Mouse (Mus musculus): ENCODE results near the gene Rpl3.

The Rpl3 gene

DNA sequence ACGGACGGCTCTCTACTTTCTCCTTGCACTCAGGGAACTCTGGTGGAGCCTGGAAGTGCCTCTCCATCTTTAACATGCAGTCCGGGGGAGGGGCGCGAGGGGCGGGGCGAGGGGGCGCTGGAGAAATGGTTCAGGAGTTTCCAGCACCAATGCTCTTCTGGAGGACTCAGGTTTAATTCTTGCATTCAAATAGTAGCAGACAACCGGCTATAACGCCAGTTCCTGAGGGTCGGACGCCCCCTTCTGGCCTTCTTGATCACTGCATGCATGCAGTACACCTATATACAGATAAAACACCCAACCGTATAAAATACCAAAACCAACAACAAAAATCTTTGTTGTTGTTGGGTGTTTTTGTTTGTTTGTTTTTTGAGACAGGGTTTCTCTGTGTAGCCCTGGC, 26.3 kb downstream of the Rpl3 start:
- no peak for DNase-seq (ENCODE audit: low spot score)

DNA sequence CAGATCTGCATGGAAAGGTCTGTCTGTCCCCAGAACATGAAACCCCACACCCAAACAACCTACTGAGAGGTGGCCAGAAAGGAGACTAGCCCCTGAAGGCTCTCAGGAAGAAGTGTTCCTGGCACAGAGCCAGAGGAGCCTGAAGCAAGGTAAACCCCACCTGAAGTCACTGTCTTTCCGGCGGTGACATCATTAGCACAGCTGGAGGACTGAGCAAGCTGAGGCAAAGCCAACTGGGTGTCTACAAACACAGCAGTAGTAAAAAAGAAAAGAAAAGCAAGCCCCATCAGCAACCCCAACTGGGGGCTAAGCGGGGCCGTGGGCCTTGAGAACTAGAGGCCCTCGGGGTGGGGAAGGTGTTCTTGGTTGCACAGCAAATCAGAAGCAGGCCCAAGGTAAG, 26.7 kb downstream of the Rpl3 start:
- DNase-seq (ENCODE audit: low spot score) = no peak

DNA sequence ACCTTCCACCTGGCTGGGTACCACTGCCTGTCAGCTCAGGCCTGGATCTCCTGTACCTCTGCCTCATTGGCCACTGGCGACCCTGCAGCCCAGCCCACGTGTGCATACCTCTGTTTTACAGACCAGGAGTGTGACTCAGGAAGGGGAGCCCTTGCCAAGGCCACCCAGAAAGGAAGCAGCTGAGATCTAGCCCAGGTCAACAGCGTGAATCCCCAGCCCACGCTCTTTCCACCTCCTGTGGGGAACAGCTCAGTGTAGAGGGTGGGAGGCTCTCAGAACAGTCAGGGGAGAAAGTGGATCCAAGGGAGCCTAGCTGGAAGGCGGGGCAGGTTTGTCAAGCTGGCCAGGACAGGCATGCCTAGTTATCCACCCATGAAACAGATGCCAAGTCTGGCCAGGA, 28.8 kb downstream of the Rpl3 start:
- no peak for DNase-seq (ENCODE audit: low spot score)

DNA sequence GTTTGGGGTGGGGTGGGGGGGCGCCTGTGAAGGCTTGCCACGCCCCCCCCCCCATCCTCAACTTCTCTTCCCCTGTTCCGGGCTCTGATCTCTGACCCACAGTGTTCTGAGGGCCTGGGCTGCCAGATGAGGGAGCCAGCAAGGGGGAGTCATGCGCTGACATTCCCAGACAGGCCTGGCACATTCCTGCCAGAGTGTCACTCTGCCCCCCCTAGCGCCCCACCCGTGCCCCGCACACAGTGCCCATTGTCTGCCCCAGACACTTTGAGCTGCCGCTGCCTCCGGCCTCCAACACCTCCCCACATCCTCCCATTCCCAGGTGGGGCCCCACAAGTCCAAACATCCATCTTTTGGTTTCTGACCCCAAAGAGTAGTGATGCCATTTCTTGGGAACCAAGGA, 29.3 kb downstream of the Rpl3 start:
- no peak for DNase-seq (ENCODE audit: low spot score)

DNA sequence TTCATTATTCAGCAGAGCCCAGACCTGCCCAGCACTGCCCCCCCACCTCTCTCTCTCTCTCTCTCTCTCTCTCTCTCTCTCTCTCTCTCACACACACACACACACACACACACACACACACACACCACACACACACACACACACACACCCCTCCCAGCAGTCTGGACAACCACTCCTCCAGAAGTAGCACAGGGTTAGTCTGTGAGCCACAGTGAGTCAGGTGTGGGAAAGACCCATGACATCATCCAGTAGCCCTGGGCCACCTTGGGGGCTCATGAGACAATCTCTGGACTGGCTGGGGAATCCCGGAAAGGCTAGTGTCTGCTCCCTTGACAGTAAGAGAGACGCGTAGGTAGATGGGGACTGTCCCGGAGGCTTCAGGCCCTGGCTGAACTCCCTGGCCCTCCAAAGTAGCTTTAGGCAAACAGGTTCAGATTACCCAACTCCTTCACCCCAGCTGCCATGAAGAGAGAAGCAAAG, 30.6 kb downstream of the Rpl3 start:
- DNase-seq (ENCODE audit: low spot score) = no peak

DNA sequence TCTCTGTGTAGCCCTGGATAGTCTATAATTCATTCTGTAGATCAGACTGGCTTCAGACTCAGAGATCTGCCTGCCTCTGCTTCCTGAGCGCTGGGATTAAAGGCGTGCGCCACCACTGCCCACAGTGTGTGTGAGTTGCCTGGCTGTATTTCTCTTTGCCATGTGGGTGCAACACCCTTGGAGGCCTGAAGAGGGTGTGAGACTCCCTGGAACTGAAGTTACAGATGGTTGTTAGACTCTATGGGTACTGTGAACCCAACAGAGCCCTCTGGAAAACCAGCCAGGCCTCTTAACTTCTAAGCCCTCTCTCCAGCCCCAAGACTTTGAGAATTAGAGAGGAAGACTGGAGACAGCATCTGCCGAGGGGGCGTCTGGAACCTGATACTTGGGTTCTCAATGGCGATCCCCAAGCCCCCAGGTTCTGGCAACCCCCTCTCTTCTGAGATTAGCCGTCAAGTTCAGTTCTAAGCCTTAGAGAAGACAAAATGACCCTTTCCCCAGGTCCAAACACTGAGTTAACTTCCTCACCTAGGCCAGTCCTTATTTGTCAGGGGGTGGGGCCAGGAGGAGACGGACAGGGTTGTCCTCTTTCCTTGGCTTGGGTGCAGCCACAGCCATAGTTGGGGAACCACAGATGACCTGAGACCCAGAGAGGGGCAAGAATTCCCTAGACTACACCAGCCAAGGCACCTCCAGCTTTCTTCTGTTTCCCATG, 31.2 kb downstream of the Rpl3 start:
- no peak for DNase-seq (ENCODE audit: low spot score)

DNA sequence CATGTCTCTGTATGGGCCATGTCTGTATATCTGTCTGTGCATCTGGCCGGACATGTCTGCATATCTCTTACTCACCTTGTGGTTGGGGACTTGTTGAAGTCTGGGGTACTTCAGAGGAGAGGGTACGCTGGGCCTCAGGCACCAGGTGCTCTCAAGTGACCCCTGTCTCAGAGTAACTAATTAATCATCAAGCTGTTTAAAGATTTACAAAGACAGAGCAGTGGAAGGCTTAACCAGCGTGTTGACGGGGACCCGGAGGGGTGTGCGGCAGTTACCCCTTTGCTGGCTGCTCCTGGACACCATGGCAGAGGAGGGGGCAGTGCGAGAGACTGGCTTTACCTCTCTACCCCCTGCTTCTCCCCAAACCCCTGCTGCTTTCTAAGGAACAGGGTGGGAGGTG, 32.1 kb downstream of the Rpl3 start:
- DNase-seq (ENCODE audit: low spot score) = no peak

DNA sequence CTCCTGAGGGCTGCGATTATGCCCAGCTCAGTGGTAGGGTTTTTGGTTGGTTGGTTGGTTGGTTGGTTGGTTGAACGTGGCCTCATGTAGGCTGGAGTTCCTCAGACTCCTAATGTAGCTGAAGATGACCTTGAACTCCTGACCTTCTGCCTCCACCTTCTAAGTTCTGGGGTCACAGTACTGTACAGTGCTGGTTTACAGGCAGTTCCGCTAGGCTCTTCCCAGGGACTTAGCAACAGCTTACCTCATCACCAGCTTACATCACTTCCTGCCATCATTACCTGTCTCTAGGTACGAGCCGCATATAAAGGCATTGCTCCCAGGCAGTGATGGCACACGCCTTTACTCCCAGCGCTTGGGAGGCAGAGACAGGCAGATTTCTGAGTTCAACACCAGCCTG, 33.5 kb downstream of the Rpl3 start:
- no peak for DNase-seq (ENCODE audit: low spot score)

DNA sequence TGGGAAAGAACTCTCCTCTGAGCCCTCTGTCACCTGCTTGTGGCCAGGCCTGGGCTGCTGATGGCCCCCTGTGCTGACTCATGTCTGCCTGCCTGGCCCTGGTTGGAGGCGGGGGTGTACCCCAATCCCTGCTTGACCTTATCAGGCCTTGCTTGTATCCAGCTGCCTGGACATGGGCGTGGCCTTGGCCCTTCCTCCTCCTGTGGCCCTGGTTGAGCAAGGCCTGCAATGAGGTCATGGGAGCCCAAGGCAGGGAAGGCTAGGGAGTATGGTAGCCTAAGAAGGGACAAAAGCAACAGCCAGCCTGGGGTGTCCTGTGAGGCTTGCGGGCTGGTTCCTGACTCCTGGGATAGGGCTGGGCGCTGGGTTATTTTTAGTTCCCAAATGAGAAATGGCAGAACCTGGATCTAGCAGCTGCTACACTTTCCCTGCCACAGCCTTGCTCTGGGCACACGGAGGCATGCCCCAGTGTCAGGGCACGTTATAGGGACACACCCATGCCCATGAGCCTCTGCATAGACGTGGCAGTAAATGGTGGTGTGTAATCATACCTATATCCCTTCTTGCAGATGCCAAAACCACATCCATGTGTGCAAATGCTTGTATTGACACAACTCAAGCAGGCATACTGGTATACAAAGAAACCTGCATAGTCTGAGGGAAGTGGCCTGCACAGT, 37.5 kb downstream of the Rpl3 start:
- DNase-seq (ENCODE audit: low spot score) = no peak

DNA sequence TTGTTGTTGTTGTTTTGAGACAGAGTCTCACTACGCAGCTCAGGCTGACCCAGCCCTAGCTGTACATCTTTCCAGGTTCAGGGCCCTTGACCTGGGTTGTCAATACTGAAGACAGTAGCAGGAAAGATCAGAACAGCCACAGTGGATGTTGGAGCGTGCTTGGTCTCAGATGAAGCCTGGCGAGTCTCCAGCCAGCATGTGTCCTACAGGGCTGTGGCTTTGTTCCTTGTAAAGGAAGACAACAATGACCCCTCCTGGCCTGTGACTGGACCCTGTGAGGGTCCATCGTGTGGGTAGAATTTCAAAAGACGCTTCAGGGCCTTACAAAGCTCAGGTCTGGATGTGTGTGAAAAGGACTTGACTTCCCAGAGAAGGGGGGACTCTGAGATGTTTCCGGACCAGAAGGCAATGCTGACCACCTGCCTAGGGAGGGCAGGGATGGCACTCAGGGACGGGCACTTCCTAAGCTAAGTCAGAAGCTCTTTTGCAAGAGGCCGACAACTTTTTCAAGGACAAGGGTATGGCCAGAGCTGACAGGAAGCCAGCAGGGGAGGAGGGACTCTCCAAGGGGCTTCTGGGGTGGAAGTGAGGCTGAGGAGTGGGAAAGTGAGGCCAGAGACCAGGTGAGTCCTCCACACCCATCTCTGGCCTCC, 38.2 kb downstream of the Rpl3 start:
- DNase-seq (ENCODE audit: low spot score) = no peak

DNA sequence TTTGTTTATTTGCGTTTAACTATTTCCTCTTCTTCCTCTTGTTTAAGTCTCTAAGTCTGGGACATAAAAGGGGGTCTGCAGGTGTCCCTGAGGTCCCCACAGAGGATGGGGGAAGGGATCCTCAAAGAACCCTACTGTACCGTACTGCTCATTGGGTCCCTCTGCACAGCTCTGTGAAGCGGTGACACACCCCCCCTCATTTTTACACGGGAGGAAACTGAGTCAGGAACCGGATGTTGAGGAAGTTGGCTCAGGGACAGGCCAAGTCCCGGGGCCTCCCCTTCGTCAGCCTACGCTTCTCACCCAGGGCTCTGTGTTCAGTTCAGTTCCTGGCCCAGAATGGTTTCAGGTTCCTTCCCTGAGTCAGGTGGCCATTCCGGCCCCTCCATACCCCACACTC, 39.9 kb downstream of the Rpl3 start:
- no peak for DNase-seq (ENCODE audit: low spot score)

DNA sequence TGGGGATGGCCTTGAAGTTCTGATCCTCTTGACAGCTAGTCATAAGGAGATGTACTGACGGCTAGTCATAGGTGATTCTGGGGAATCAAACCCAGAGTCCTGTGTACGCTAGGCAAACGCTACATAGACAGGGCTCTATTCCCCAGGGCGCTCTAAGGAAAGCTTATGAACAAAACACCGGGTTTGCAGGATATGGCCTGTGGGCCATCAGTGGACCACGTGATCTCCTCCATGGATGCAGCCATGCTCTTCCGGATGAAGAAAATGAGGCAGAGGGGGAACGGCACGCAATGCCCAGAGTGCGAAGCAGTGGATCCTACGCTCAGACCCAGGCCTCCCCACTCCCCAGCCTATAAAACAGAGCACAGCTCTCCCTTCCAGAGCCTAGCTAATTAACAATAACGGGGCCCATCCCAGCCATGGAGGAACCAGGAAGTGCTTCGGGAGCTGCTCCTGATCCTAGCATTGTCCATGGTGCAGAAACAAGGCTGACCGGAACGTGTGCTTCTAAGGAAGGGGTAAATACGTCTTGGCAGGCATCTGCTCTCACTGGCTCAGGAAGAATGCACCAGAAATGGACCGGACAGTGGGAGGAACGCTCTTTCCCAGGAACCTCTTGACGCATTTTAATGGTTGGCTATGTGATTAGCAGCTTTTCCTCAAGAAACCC, 40.4 kb downstream of the Rpl3 start:
- DNase-seq (ENCODE audit: low spot score) = no peak

DNA sequence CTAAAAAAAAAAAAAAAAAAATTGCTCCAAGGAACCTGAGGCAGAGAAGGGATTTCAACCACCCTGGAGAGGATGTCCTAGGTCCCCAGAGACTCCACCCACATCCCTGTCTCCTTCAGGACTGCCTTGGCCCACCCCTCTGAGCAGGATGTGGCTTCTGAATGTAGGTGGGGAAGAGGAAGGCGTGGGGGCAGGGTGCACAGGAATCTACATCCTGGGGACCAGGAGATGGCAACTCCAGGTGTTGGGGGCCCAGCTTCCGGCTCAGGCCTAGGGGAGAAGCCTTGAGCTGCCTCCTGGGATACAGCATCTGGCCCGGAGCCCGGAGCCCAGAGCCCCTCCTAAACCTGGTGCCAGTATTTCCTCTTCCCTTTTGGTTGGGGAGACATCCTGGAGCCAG, 41.6 kb downstream of the Rpl3 start:
- no peak for DNase-seq (ENCODE audit: low spot score)

DNA sequence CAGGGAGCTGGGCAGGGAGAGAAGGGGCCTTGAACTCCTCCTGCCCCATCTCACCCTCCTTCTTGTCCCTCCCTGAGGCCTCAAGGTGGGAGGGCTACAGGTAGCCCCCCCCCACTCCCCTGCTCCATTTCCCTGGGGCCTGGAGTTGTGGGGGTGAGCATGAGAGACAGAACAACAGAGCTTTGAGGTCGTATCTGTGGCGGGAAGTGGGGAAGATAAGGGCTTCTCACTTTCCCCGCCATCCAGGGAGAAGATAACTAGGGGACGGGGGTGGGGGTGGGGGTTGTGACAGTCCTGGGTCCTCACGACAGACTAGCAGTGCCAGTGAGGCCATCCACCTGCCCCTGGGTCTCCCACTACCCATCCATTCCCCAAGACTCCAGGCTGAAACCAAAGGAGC, 43.7 kb downstream of the Rpl3 start:
- no peak for DNase-seq (ENCODE audit: low spot score)

DNA sequence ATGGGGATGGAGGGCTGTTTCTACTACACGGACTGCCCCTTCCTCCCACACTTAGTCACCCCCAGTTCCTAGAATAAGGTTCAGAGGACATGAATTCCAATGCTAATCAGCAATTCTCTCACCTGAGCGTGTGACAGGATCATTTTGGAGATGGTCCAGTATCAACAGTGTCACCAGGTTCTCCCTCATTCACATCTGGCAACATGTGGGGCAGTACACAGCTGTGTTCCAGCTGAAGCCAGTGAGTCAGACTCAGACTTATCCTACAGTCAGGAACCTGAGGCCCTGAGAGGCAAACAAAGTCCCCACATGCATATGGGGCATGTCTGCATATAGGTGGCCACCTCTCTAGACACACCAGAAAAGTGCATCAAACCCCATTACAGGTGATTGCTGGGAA, 44.4 kb downstream of the Rpl3 start:
- no peak for DNase-seq (ENCODE audit: low spot score)

DNA sequence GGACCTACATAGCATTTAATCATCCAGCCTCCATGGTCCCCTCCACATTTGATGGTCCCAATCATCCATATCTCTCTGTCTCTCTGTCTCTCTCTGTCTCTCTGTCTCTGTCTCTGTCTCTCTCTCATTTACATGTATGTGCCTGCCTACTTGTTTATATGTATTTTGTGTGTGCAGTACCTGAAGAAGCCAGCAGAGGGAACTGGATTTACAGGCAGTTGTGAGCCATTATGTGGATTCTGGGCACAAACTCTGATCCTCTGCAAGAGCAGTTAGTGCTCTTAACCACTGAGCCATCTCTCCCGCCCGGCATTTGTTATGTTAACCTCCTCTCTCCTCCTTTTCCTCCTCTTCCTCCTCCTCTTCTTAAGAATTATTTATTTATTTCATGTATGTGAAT, 45.9 kb downstream of the Rpl3 start:
- DNase-seq (ENCODE audit: low spot score) = no peak

DNA sequence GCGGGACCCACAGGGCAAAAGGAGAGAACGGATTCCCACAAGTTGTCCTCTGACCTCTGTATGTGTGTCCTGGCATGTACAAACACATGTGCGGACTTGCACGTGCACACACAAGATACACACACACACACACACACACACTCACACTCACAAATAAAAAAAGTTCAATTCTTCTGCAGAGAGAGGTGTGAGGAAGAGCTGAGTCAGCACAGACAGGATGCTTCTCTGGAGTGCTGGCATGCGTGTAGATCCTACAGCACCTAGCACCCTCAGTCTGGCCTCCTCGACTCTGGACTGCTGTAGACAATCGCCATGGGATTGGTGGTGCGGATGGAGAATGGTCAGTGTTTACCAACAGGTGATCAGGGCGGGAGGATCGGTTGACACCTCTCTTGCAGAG, 47.4 kb downstream of the Rpl3 start:
- no peak for DNase-seq (ENCODE audit: low spot score)

DNA sequence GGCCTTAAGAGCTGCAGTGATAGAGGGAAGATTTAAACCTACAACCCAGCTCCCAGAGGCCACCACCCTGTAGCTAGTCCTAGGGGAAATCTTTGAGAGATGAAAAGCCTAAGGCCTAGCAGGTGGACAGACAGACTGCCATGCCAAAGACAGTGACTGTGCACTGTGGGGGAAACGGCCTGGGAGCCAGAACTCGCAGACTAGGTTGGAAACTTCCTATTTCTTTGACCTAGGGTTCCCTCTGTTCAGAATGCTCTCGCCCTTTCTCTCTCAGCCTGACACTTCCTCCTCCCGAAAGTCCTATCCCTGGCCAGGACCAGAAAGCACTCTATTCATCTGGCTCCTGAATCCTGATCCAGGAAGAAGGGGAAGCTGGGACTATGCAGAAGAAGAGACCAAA, 49.5 kb downstream of the Rpl3 start:
- no peak for DNase-seq (ENCODE audit: low spot score)

DNA sequence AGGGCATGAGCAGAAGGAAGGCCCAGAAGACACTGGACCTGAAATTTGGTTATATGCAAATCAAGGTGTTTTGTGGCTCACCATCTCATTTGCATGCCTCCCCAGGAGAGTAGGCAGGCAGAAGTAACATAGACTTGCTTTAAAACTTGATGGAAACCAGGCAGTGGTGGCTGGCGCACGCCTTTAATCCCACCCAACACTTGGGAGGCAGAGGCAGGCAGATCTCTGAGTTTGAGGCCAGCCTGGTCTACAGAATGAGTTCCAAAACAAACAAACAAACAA, 53.6 kb downstream of the Rpl3 start:
- no peak for DNase-seq (ENCODE audit: low spot score)

DNA sequence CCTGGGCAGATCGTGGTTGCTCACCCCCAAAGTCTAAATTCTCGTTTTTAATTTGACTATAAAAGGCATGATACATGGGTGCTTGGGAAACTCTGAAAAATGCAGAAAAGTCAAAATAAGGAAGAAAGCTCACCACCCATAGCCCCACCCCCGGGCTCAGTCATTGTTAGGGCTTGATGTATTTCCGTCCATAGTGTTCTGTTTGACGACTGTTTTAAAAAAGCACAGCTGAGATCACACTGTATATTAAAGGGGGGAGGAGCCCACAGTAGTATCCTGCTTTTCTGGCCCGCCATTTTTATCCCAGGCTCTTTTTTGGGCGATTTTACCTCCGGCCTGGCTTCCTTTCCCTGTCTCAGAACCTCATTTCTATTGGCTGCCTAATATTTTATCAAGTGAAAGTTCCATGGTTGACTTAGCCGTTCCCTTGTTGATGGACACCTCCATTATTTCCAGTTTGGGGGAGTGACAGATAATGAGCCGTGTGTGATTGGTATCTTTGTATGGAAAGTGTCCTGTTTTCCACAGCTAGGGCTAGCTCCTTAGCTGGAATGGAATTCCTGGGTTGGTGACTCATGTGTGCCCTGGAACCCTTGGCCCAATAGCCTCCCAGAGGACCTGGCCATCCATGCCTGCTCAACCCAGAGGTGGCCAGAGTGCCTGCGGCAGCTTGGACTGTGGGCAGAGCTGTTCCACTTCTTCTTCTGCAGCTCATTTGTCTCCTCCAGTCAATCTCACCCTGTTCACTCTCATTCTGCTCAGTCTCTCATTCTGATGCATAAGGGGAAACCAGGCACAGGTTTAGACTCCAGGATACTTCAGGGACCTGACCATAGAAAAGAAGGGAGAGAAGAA, 54.2 kb downstream of the Rpl3 start:
- no peak for DNase-seq (ENCODE audit: low spot score)

DNA sequence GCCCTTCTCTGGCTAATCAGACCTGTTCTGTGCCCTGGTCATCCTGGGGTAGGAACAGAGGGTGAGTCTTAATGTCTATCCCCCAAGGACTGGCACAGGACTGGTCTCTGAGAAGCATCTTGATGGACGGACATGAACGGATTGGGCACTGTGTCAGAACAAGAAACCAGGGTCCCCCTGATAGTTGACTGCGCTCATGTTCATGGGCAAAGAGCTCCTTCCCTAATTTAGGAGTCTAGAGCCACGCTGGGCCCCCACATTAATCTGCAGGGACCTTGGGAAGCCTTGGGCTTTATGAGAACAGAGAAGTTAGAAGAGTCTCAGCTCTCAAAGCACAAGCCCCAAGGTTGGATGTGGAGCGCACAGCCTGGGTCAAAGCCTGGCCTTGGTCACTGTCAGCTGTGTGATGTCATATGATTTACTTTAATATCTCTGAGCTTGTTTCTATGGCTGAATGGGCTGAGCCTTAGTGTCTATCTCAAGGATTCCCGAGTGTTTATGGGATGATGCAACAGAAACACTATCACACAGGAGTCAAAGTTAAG, 56.3 kb downstream of the Rpl3 start:
- DNase-seq (ENCODE audit: low spot score) = no peak

DNA sequence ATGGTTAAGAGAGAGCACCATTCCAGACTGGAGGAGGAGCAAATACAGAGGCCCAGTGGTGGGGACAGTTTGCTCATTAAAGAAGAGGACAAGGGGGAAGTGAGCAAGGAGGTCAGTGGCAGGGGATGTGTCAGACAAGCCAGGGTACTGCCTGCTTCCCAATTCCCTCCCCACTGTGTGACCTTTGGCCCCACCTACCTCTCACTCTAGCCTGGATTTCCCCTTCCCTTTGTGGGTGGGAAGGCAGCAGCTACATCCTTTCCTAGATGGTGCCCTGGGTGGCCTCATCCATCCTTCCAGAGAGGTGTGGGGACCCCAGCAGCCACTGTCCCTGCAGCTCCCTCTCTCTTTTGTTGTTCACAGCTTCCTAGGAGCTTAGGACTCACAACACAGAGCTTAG, 56.8 kb downstream of the Rpl3 start:
- DNase-seq (ENCODE audit: low spot score) = no peak

Data from left cerebral cortex, adult 11 months (tissue).